Mouse (Mus musculus) cerebellum, adult 8-10 months (tissue): ENCODE measurements around the gene Zc3hc1.
"Not testable (repeated sequence)": the region's sequence is repeated elsewhere in the genome, so short reads cannot be mapped to it uniquely, and the experiment has no call there.

Source experiments
- DNase-seq: peaks from one replicate; pipeline ENCODE4 v3.0.0; 2022

Gene Zc3hc1

GRCm38 (mm10) chr6:30390714-30391697, at the start of gene Zc3hc1:
Gene Zc3hc1 (minus strand): TSS chr6:30391028.
- DNase-seq, result peak; percentile 72

GRCm38 (mm10) chr6:30439576-30439975, 48.7 kb upstream of the Zc3hc1 start:
- DNase-seq, result no peak

- no peak for DNase-seq
Observed at GRCm38 (mm10) chr6:30437054-30437453, 46.2 kb upstream of the Zc3hc1 start.

GRCm38 (mm10) chr6:30436476-30436875, 45.6 kb upstream of the Zc3hc1 start:
- DNase-seq, result no peak

GRCm38 (mm10) chr6:30432461-30433192, 41.8 kb upstream of the Zc3hc1 start:
- peak; percentile 31 for DNase-seq

- DNase-seq, result no peak
Observed at GRCm38 (mm10) chr6:30416801-30417200, 26.0 kb upstream of the Zc3hc1 start.

GRCm38 (mm10) chr6:30416126-30416525, 25.3 kb upstream of the Zc3hc1 start:
- no peak for DNase-seq

- no peak for DNase-seq
Observed at GRCm38 (mm10) chr6:30411311-30411710, 20.5 kb upstream of the Zc3hc1 start.

GRCm38 (mm10) chr6:30409399-30410093, 18.7 kb upstream of the Zc3hc1 start:
- no peak for DNase-seq

- no peak for DNase-seq
Observed at GRCm38 (mm10) chr6:30408276-30408675, 17.4 kb upstream of the Zc3hc1 start.

GRCm38 (mm10) chr6:30404671-30405070, 13.8 kb upstream of the Zc3hc1 start:
- DNase-seq, result no peak

GRCm38 (mm10) chr6:30403465-30403864, 12.6 kb upstream of the Zc3hc1 start:
- DNase-seq, result peak; percentile 71

GRCm38 (mm10) chr6:30402091-30402491, 11.3 kb upstream of the Zc3hc1 start:
- no peak for DNase-seq

- peak; percentile 100 for DNase-seq
Observed at GRCm38 (mm10) chr6:30401308-30402015, 10.6 kb upstream of the Zc3hc1 start, which contains the start of gene Klhdc10. Gene Klhdc10 (plus strand): TSS chr6:30401868.

- no peak for DNase-seq
Observed at GRCm38 (mm10) chr6:30400716-30401115, 9.9 kb upstream of the Zc3hc1 start.

- DNase-seq, result no peak
Observed at GRCm38 (mm10) chr6:30400146-30400545, 9.3 kb upstream of the Zc3hc1 start.

GRCm38 (mm10) chr6:30391996-30392395, 1.2 kb upstream of the Zc3hc1 start:
- no peak for DNase-seq

- not testable (repeated sequence) for DNase-seq
Observed at GRCm38 (mm10) chr6:30390271-30390670, 557 bp downstream of the Zc3hc1 start.

GRCm38 (mm10) chr6:30381116-30381515, 9.7 kb downstream of the Zc3hc1 start:
- no peak for DNase-seq

GRCm38 (mm10) chr6:30375791-30376190, 15.0 kb downstream of the Zc3hc1 start:
- peak; percentile 34 for DNase-seq

GRCm38 (mm10) chr6:30374731-30375510, 15.9 kb downstream of the Zc3hc1 start:
- no peak for DNase-seq
